Mouse (Mus musculus) hematopoietic stem cell, adult 5-6 weeks (primary cell): Measurements from ENCODE around the gene Atp1a2. TPM values are rescaled to one million over a fixed set of nuclear protein-coding genes. Genes with fewer than 3 reads are reported as not detected.

Experiments
- ATAC-seq, 2 experiments: fragments of 125-278 bp in 1 of 2; replicated peaks in 1 of 2; 2 replicates each; pipeline ENCODE4 v1.8.0; 2016 to 2017; ENCODE audit warnings: inconsistent platforms in 2 of 2, mild to moderate bottlenecking in 2 of 2, moderate number of reproducible peaks in 2 of 2, low read depth in 1 of 2, moderate TSS enrichment in 1 of 2; ENCODE audit not compliant: low FRiP score in 2 of 2, poor library complexity in 2 of 2, severe bottlenecking in 2 of 2, insufficient read depth in 1 of 2, low TSS enrichment in 1 of 2
- total RNA-seq: library from RNA; stranded (forward); fragments of 172-1452, 232-1000 nt; gene quantifications from 2 replicates; pipeline ENCODE4 v1.2.3, GENCODE M21; 2017

The Atp1a2 gene
- total RNA-seq, 1 experiment from 2014 or later = not detected

DNA sequence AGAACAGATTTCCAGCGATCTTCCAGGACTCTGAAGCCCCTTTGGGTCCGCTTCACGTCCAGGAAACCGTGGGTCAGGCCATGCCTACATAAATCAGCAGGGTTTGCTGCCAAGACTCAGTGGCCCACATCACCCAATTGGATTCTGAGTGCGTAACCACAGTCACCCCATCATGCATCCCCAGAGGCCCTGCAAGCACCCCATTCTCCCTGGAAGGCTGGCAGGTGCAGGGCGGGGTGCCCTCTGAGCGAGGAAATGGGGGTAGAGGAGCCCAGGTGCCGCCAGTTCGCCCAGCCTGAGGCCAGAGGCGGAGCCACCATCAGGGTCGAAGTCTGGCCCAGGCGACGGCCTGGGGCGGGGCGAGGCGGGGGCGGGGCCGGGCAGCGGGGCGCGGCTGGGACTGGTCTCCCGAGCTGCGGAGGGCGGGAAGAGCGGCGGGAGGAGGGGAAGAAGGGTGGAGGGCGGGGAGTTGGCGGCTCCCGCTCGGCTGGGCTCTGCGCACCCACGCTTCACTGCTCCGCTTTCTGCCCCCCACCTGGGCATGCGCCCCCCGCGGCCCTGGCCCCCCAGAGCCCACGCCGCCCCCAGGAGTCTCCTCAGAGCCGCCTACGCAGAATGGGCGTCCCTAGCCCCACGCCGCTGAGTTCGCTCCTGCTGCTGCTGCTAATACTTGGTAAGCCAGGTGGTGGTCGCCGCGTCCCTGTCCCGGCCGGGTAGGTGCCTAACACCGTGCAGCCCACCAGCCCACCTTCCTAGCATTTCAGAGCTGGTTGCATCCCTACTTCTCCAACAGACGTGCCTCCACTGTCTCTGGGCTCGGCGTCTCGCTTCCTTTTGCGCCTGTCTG lies 14.3 kb upstream of the Atp1a2 start:
- peak; percentile 51 to 54 for ATAC-seq

DNA sequence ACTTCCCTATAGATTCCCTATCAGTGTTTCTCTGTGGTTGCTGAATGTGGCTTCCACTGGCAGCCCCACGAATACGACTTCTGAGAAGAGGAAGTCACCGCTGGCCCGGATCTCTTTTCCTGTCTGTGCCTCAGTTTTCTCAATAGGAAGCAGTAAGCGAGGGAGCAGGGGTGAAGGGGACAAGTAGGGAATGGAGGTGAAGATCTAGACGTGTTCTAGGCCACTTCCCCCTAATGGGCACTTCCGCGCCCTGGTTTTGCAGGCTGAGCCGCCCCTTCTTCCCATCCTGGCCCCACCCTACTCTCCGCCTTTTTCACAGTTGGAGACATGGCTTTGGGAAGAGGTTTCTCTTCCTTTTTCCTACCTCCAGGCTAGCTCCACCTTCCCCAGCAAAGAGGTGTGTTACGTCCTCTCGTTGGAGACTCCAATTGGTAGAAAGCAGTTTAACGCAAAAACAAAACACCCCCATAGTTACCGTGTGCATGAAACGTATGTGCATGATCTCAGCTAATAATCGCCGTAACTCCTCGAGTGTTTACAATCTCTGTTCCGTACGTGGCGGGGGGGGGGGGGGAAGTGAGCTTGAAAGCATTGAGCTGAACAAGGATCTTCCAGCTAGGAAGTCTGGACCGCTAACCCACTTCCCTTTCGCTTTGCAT lies 13.5 kb upstream of the Atp1a2 start:
- ATAC-seq = peak; percentile 13 to 18

DNA sequence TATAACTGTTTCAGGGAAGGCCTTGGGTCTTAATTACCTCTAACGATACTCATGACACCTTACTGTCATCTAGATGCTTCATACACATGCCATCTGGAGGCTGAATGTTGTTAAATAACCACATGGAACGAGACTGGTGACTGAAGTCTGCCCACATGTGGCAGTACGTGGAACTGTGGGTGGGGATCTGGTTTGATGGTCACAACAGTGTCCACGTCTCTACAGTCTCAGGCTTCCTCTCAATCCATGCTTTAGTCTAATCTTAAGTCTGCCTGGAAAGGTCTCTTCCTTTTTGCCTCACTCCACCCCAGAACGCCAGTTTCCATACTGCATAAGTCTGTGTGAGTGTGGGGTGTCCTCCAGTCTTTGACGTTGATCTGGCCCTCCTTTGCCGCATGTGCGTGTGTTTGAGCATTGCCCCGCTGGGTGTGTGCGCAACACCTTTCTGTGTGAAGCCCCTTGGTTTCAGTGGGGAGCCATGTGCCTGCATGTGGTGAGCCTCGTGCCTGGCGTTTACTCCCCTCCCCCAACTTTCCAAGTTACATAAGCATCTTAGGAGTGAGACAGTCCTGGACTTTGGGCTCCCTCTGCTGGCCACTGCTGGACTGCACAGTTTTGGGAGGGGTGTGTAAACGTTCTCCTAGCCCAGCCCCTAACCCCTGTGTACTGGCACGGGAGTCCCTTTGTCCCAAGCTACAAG lies 12.0 kb upstream of the Atp1a2 start:
- ATAC-seq = peak; percentile 34 to 40

DNA sequence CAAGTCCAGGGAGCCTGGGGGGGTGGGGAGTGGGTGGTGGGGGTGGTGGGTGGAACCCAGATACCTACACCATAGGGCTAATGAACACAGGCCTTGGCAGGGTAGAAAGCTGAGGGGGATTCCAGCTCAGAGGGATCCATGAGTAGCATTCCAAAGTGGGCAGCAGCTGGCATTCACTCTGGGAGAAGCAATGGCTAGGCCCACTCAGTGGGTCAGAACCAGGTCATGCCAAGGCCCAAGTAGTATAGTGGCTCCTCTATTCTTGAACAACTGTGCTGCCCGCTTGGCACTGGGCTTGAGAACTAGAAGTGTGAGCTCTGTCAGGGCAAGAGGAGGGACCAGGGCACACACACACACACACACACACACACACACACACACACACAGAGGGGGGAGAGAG lies 10.5 kb upstream of the Atp1a2 start:
- ATAC-seq = no peak

DNA sequence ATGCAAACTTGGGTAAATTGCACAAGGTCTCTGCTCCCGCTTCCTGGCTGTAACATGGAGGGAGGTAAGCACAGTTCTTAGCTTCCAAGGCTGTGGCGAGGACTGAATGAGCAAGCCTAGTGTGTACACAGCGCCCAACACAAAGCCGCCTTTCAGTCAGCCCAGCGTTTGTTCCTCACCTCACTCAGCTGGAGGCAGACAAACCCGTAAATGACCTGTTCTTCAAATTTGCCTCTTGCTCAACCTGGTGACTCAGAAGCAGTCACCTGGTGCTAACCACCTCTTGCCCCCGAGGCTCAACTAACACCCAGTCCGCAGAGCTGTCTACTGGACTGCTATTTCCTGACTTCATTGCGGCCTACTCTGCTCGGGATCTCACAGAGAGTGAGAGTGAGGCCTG lies 10.1 kb upstream of the Atp1a2 start:
- no peak for ATAC-seq

DNA sequence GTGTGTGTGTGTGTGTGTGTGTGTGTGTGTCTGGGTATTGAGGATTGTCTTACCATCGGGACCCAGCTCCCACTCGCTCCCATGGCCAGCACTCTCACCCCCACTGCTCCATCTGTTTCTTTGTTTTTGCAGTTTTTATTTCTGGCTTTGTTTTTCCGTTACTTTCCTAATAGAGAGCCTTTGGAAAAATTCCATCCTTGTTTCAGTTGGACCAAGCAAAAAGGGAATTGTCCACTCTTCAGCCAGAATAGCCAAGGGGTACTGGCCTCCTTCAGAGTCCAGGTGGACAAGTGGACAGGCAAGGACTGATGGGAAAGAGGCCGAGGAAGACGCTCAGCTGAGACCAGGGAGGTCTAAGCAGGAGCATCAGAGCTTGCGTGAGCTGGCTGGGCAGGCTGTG lies 9.0 kb upstream of the Atp1a2 start:
- ATAC-seq = no peak

DNA sequence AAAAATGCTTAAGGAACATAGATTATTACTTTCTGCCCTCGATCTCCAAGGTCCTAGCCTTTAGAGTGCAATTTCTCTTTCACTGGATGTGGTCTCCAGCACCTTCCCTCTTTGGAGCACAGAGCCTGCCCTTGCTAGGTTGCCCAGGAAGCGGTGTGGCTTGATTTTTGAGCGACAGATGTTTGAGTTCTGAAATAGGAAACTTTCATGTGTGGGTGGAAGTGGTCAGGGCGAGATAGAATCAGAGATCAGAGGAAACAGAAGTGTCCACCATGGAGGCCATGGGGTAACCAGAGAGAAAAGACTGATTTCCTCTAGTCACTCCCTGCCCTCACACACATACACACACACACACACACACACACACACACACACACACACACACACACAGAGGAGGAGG lies 8.3 kb upstream of the Atp1a2 start:
- ATAC-seq = peak; percentile 65 to 66

- no peak for ATAC-seq
Observed at GRCm38 (mm10) chr1:172305635-172306034, 7.8 kb upstream of the Atp1a2 start.

DNA sequence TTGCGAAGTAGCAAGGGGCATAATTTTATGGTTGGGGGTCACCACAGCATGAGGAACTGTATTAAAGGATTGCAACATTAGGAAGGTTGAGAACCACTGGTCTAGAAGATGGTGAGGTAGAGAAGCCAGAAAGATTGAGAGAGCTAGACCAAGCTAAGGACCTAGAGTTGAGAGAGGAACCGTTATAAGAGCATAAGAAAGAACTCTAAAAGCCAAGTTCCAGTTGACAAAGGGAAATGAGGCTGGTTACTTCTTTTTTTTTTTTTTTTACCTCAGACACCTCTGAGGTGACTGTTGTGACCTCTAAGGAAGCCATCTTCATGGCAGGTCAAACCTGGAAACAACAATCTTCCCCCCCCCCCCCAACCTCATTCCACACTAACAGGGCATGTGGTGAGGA lies 7.3 kb upstream of the Atp1a2 start:
- no peak for ATAC-seq

GRCm38 (mm10) chr1:172304443-172304842 lies 6.6 kb upstream of the Atp1a2 start:
- no peak for ATAC-seq

DNA sequence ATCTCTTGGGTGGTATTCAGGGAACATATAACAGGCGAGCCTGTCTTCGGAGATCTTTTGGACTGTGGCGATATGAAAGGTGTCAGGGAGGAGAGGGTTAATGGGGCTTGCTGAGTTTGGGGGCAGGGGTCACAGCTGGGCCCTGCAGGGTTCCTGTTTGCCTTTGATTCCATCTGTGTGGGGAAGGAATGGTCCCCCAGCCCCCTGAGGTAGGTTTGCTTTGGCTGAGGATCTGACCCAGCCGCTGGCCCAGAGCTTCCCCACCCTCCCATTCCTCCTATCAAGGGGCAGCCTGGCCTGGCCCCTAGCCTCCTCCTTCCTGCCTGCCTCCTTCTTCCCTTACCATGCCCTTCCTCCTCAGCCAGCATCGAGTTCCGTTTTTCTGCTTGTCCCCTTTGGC lies 5.0 kb upstream of the Atp1a2 start:
- ATAC-seq = no peak

DNA sequence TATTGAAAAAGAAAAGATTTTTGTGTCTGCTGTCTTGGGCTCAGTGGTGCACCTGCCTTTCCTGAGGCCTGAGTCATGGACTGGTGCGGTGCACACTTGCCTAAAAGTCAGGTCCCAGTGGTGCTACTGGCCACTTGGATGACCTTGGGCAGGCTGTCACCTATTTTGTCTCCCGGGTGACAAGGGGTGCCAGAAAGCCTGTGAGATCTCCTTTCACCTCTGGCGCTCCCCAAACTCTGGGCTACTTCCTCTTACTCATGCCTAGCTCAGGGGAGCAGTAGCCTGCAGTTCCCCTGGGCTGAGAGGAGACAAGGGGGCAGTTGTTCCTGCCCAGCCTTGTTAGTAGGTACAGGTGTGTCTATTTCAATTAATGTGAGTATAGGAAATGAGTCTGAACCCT lies 4.4 kb upstream of the Atp1a2 start:
- ATAC-seq = 0 out of 4 replicates have a peak, but pooled peaks have one; percentile 23 to 25

DNA sequence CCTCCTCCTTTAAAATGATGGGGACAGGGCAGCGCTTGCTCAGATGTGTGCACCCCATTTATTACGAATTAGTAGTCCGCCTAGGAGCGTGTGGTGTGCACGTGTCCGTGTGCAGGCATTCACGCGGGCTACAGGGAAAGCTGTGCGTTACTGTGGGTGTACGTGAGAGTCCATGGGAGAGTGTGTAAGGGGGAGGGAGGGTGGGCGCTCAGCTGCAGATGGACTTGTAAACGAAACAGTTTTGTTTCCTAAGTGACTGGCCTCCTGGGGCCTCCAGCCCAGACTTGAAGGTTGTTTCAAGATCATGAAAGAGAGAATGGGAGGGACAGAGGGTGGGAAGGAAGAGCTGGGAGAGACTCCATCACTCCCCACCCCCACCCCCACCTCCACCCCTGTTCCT lies 3.3 kb upstream of the Atp1a2 start:
- no peak for ATAC-seq

GRCm38 (mm10) chr1:172300247-172300646 lies 2.4 kb upstream of the Atp1a2 start:
- ATAC-seq = no peak

- ATAC-seq = no peak
Observed at GRCm38 (mm10) chr1:172299528-172299927, 1.7 kb upstream of the Atp1a2 start.

GRCm38 (mm10) chr1:172296816-172297510 lies 901 bp downstream of the Atp1a2 start:
- ATAC-seq = no peak

DNA sequence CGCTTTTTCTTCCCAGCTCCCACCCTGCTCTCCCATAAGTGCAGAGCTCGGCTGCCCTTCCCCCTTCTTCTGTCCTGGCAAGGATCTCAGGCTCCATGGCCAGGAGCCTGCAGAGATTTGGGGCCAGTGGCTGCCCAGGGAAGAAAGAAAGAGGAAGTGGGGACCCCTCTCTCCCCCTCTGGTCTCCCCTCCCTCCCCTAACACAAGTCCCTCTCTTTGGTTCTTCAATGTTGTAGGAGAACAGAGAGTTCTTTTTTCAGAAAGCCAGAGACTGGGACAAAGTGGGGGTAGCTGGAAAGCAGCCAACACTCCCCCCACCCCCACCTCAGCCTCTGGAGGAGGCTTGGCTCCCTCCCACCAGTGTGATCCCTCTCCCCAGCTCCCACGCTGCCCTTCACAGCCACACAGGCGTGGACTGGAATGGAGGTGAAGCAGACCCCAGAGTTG lies 2.1 kb downstream of the Atp1a2 start:
- no peak for ATAC-seq

DNA sequence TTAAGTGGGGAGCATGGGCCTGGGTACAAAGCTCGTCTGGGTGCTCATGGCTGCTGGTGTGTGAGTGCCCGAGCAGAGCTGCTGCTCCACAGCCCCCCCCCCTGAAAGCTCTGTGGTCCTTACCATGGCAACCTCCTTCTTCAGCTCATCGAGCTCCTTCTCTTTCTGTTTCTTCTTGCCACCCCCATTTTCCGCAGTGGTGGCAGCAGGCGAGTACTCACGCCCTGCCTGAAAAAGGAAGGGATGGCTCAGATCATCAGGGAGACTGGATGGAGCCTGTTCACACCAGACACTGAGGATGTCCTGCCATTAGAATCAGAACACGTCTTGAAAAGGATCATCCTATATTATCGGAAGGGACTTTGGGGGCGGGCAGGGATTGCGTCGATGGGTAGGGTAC lies 4.4 kb downstream of the Atp1a2 start:
- no peak for ATAC-seq
